Mouse (Mus musculus): Measurements from ENCODE around the gene Rbak.
A peak's percentile ranks its signal among the peaks of the same experiment; 100 is the strongest.
"Not testable (repeated sequence)": the region's sequence is repeated elsewhere in the genome, so short reads cannot be mapped to it uniquely, and the experiment has no call there.

Gene Rbak

GRCm38 (mm10) chr5:143180255-143181076 is at the start of gene Rbak, which contains the start of gene Spdye4b:
Gene Rbak, minus strand, starts transcription at chr5:143180775.
Gene Spdye4b, plus strand, starts transcription at chr5:143181017.
- ATAC-seq (ENCODE audit: insufficient number of reproducible peaks, low FRiP score, low TSS enrichment), result peak; percentile 99

- ATAC-seq (ENCODE audit: insufficient number of reproducible peaks, low FRiP score, low TSS enrichment), result no peak
These were observed 46.2 kb upstream of the Rbak start, which contains the start of gene Spdye4a for GRCm38 (mm10) chr5:143226790-143227189. Gene Spdye4a, minus strand, starts transcription at chr5:143226890.

- no peak for ATAC-seq (ENCODE audit: insufficient number of reproducible peaks, low FRiP score, low TSS enrichment)
These were observed 41.7 kb upstream of the Rbak start for GRCm38 (mm10) chr5:143222287-143222686.

- no peak for ATAC-seq (ENCODE audit: insufficient number of reproducible peaks, low FRiP score, low TSS enrichment)
These were observed 40.4 kb upstream of the Rbak start for GRCm38 (mm10) chr5:143220996-143221395.

GRCm38 (mm10) chr5:143213832-143214231 is 33.3 kb upstream of the Rbak start:
- no peak for ATAC-seq (ENCODE audit: insufficient number of reproducible peaks, low FRiP score, low TSS enrichment)

GRCm38 (mm10) chr5:143205015-143205414 is 24.4 kb upstream of the Rbak start:
- no peak for ATAC-seq (ENCODE audit: insufficient number of reproducible peaks, low FRiP score, low TSS enrichment)

GRCm38 (mm10) chr5:143196506-143196905 is 15.9 kb upstream of the Rbak start:
- no peak for ATAC-seq (ENCODE audit: insufficient number of reproducible peaks, low FRiP score, low TSS enrichment)

GRCm38 (mm10) chr5:143195166-143195565 is 14.6 kb upstream of the Rbak start:
- ATAC-seq (ENCODE audit: insufficient number of reproducible peaks, low FRiP score, low TSS enrichment), result no peak

- not testable (repeated sequence) for ATAC-seq (ENCODE audit: insufficient number of reproducible peaks, low FRiP score, low TSS enrichment)
These were observed 14.2 kb upstream of the Rbak start for GRCm38 (mm10) chr5:143194747-143195146.

- ATAC-seq (ENCODE audit: insufficient number of reproducible peaks, low FRiP score, low TSS enrichment), result no peak
These were observed 12.2 kb upstream of the Rbak start for GRCm38 (mm10) chr5:143192806-143193205.

GRCm38 (mm10) chr5:143188014-143188413 is 7.4 kb upstream of the Rbak start:
- not testable (repeated sequence) for ATAC-seq (ENCODE audit: insufficient number of reproducible peaks, low FRiP score, low TSS enrichment)

- ATAC-seq (ENCODE audit: insufficient number of reproducible peaks, low FRiP score, low TSS enrichment), result no peak
These were observed 1.4 kb downstream of the Rbak start for GRCm38 (mm10) chr5:143179179-143179578.

GRCm38 (mm10) chr5:143177541-143178200 is 2.9 kb downstream of the Rbak start:
- no peak for ATAC-seq (ENCODE audit: insufficient number of reproducible peaks, low FRiP score, low TSS enrichment)

GRCm38 (mm10) chr5:143175970-143176369 is 4.6 kb downstream of the Rbak start:
- no peak for ATAC-seq (ENCODE audit: insufficient number of reproducible peaks, low FRiP score, low TSS enrichment)

- ATAC-seq (ENCODE audit: insufficient number of reproducible peaks, low FRiP score, low TSS enrichment), result no peak
These were observed 15.0 kb downstream of the Rbak start for GRCm38 (mm10) chr5:143165508-143166070.

- no peak for ATAC-seq (ENCODE audit: insufficient number of reproducible peaks, low FRiP score, low TSS enrichment)
These were observed 25.0 kb downstream of the Rbak start for GRCm38 (mm10) chr5:143155534-143155933.

- no peak for ATAC-seq (ENCODE audit: insufficient number of reproducible peaks, low FRiP score, low TSS enrichment)
These were observed 26.8 kb downstream of the Rbak start for GRCm38 (mm10) chr5:143153756-143154155.

GRCm38 (mm10) chr5:143150044-143150443 is 30.5 kb downstream of the Rbak start:
- ATAC-seq (ENCODE audit: insufficient number of reproducible peaks, low FRiP score, low TSS enrichment), result no peak

- ATAC-seq (ENCODE audit: insufficient number of reproducible peaks, low FRiP score, low TSS enrichment), result no peak
These were observed 31.0 kb downstream of the Rbak start for GRCm38 (mm10) chr5:143149536-143149935.

GRCm38 (mm10) chr5:143148661-143149060 is 31.9 kb downstream of the Rbak start:
- ATAC-seq (ENCODE audit: insufficient number of reproducible peaks, low FRiP score, low TSS enrichment), result no peak

GRCm38 (mm10) chr5:143147481-143147880 is 33.1 kb downstream of the Rbak start, which contains the start of gene Olfr718-ps1:
Gene Olfr718-ps1, minus strand, starts transcription at chr5:143147581.
- no peak for ATAC-seq (ENCODE audit: insufficient number of reproducible peaks, low FRiP score, low TSS enrichment)

Measured in cerebellum, adult (tissue).